In the genomic region with DNA sequence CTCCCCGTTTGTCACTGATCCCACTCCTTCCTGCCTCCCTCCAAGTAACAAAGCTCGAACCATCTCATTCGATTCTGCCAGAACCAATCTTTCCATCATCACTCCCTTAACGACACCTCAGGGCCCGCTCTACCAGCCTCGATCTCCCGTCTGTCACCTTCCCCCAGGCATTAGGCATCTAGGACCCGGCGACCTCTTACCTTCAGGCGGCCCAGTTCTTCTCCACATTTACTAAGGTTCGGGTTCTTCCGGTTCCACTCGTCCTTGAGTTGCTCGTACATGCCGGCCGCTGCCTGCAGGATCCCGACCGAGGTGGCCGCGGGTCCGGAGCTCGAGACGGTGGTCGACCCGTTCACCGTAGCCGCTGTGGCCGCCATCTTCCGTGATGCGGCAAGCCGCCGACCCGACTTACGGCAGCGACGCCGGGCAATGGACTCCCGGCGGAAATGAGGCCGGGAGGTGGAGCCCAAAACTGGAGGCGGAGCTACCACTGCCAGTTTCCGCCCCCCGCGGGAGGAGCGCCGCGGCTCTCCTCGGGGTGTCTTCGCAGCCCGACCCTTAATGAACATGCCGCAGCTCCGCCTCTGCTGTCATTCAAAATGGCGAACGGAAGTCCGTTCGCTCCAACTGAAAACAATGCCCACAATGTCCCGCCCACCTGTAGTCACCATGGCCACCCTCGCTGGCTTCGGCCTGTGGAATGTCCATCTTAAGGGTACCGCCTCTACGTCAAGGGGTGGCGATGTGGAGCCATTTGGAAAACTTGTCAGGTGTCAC, we compare ENCODE assay signal across 8 mouse cellular contexts. TPM values are rescaled to one million over a fixed set of nuclear protein-coding genes. Genes with fewer than 3 reads are reported as not detected.
DNase-seq lines count a peak whose midpoint lies in the region; ATAC-seq lines count a peak whose summit lies in the region.

A gene (minus strand): TSS at position 625 of the 777 bp plus-strand sequence.

- peak; percentile 98 for DNase-seq in adrenal gland, adult (ENCODE audit: inconsistent age in 2 of 2, low spot score in 1 of 2)
- DNase-seq in embryo, embryonic 10.5 days (ENCODE audit: low spot score) = peak; percentile 99
- DNase-seq in gastrocnemius, postnatal 14 days = peak; percentile 96
- DNase-seq in left cerebral cortex, postnatal 10 days (ENCODE audit: extremely low spot score in 1 of 2, low spot score in 2 of 2) = peak; percentile 94 to 97
- peak; percentile 96 for DNase-seq in right cerebral cortex, postnatal 25 days
- DNase-seq in urinary bladder, postnatal 4 days (ENCODE audit: low spot score in 2 of 2) = peak; percentile 95 to 97

- ATAC-seq in inflammation-experienced regulatory T-cells, adult 6 months = peak; percentile 96
- peak; percentile 96 for ATAC-seq in megakaryocyte-erythroid progenitor cell, adult 5-6 weeks (replicated peaks; ENCODE audit: low FRiP score, low TSS enrichment, poor library complexity, severe bottlenecking)

- intact Hi-C loops in gastrocnemius, postnatal 14 days (cut with DNase I; ENCODE audit: low total_unique reads) = loop anchor here (5.0 kb wide), 1 partner anchor 62 kb away; no protein-coding TSS in a partner anchor
- intact Hi-C loops in left cerebral cortex, postnatal 10 days (cut with DNase I) = loop anchor here (5.0 kb wide), 1 partner anchor 52 kb away; a partner anchor contains a TSS

RNA-seq across cellular contexts. Expression of the gene that starts here (rescaled TPM):
- total RNA-seq in gastrocnemius, postnatal 14 days (2021) = 100 to 1,000 TPM; 171 to 188 TPM
- 100 to 1,000 TPM; 174 to 249 (median 197) TPM for polyA plus RNA-seq in inflammation-experienced regulatory T-cells, adult 6 months (2017; shearing (Covaris generic))
- total RNA-seq in left cerebral cortex, postnatal 10 days (2021) = 100 to 1,000 TPM; 167 to 170 TPM
- total RNA-seq in megakaryocyte-erythroid progenitor cell, adult 5-6 weeks (2014; fragmentation: Nextera tagmentation) = 159 and 187 TPM in 2 replicates
- 154 and 158 TPM in 2 replicates for total RNA-seq in megakaryocyte-erythroid progenitor cell, adult 5-6 weeks (2017)

Comparison
In these comparisons a context has a peak if more than half of its experiments do, and no peak if none do; other contexts are left out.
1. Peak in every context shown above with its lines: DNase-seq and ATAC-seq.